Mouse (Mus musculus): ENCODE data around the gene Scamp2.

Gene Scamp2

DNA sequence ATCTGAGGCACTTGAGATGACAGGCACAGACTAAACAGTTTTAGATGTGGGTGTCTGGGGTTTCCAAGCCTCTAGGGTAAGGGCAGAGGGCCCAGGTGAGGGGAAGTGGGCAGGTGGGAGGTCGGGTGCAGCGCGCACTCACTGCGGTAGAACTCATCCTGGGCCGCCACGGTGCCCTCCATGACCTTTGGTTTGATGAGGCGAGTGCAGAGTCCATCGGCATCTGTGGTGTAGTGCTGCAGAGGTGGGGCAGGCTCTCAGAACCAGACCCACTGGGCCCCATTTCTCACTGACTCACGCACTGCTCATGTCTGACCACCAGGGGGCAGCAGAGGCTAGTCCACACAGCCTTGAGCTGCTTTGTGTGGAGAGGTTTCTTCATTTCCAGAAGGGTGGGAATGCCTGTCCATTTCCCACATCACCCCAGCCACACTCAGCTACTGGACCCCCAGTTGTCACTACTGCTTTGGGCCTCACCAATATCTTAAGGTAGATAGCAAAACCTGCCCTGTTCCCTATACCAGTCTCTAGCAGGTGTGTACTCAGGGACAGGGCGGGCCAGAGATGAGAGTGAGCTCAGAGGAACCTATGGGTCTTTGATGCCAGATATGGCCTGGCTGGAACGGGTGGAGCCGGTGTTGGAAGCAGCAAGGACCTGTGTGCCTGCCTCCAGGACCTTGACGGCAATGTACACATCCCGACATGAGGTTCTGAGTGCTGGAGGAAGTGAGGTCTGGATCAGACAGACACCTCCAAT is 68.6 kb downstream of the Scamp2 start:
- DNase-seq, result peak; percentile 62

GRCm38 (mm10) chr9:57633481-57634024 is 72.8 kb downstream of the Scamp2 start:
- peak; percentile 66 for DNase-seq

- no peak for DNase-seq
Measured at GRCm38 (mm10) chr9:57637272-57637671, 76.5 kb downstream of the Scamp2 start.

DNA sequence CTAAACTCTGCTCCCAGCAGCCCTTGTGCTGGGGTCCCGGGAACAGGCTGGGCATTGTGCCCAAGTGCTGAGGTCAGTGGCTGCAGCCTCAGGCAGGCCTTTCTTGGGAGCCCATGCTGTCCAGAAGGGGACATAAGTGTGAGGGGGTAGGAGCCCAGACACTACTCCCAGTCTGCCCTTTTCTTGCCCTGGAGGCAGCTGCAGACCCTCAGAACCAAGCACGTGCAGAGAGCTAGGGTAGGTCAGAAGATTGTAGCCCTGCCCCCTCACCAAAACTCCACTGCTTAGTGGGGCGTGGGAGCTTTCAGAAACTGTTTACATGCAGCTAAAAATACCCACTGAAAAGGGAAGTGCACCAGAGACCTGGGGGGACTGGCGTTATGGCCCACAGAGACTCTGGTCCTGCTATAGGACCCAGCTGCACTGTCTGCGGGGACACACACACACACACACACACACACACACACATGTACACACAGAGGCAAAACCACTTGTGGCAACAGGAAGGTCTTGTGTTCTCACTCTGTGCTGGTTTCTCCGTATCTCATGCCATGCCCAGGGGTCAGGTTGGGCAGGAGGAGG is 77.1 kb downstream of the Scamp2 start:
- no peak for DNase-seq
